Mouse (Mus musculus) heart, adult 2 months (tissue): Measurements from ENCODE around the gene Fastkd5.

Experiments
- CTCF ChIP-seq: fragments of 200-600 bp; IDR thresholded peaks from 2 replicates; pipeline ENCODE4 v1.8.1; 2022; ENCODE audit warnings: antibody characterized with exemption, mild to moderate bottlenecking, moderate library complexity
- EP300 ChIP-seq: fragments of 200-500 bp; IDR thresholded peaks from 2 replicates; pipeline ENCODE4 v1.6.1; 2011; ENCODE audit warnings: low read depth, low read length, control low read depth; ENCODE audit not compliant: insufficient read depth
- POLR2A ChIP-seq: fragments of 200-500 bp; IDR thresholded peaks from 2 replicates; pipeline ENCODE4 v1.6.1; 2011; ENCODE audit warnings: mild to moderate bottlenecking, low read depth, low read length, control low read depth; ENCODE audit not compliant: insufficient read depth

DNA sequence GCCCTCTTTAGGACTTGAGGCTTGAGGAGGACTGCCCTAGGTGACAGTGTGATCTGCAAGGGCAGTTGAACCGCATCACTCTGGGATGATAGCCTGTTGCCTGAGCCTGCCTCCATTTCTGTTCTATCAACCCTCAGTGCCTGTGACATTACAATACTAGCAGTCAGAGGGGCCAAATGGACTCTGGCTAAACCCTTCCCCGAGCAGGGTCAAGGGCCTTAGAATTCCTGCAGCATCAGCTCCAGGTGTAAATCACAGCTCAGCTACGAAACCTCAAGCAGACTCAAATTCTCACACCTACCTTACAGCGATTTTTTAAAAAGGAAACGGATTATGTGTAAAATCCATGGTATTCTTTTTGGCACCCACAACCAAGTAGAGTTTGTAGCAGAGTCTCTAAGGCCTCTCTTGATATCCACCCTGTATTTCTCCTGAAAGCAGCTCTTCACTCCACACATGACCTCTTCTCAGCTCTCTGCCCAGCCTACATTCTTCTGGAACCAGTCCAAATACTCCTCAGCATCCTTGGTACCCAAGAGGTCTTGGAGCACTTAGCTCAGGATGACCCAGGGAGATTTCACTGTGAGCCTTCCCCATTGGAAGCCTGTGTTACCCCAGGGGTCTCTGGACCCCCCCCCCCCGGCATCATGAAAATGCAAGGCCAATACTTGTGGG lies 11.7 kb upstream of the Fastkd5 start:
- TF ChIP-seq CTCF (no peak), POLR2A (no peak), EP300 (no peak)
